Mouse (Mus musculus): ENCODE data around the gene Map4k4. TPM values are rescaled to one million over a fixed set of nuclear protein-coding genes. Genes with fewer than 3 reads are reported as not detected.
A peak's percentile ranks its signal among the peaks of the same experiment; 100 is the strongest.

Map4k4 gene
- polyA plus RNA-seq, 1 experiment from 2014 or later = 21.2 TPM

DNA sequence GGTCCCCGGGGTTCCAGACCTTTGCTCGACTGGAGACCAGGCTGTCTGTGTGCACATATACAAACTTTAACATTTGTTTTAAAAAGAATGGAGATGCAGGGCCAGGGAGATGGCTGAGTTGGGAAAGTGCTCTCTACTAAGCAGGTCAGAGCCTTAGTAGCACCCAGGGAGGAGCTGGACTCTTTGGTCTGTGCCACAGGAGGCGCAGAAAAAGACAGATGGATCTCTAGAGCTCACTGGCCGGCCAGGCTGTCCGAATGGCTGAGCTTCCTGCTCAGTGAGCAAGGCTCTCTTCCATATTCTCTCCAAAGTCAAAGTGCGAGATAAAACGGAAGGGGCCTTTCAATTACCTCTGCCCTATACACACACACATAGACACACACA lies 33.6 kb upstream of the Map4k4 start:
- H3K4me3 ChIP-seq (ENCODE audit: low read depth, low read length) = no peak overlapping the region
- TF ChIP-seq EP300 (IDR thresholded peaks at IDR 0.05) = no peak
- no peak for TF ChIP-seq CTCF (IDR thresholded peaks at IDR 0.05)
- WGBS = 72% methylated on average over 7 of the region's 7 CpGs
- no peaks in the 10 kb centered on the region for H3K27me3 ChIP-seq (replicated peaks; ENCODE audit: insufficient read depth, low read length)
- H3K4me1 ChIP-seq (ENCODE audit: insufficient read depth, low read depth, low read length) = peaks cover 9% of the 10 kb centered on the region; the same call in 1 of the 2 replicates
- H3K9ac ChIP-seq (replicated peaks; ENCODE audit: low read depth) = no peak overlapping the region
- H3K9me3 ChIP-seq (ENCODE audit: low read length) = no peaks in the 10 kb centered on the region
- H3K4me2 ChIP-seq (replicated peaks; ENCODE audit: low read depth, low read length) = no peak overlapping the region
- no peaks in the 10 kb centered on the region for H3K36me3 ChIP-seq (ENCODE audit: insufficient read depth, low read length)
- DNase-seq (ENCODE audit: low spot score) (no peak), ATAC-seq (no peak)
- no peak overlapping the region for H3K27ac ChIP-seq (ENCODE audit: low read length)

DNA sequence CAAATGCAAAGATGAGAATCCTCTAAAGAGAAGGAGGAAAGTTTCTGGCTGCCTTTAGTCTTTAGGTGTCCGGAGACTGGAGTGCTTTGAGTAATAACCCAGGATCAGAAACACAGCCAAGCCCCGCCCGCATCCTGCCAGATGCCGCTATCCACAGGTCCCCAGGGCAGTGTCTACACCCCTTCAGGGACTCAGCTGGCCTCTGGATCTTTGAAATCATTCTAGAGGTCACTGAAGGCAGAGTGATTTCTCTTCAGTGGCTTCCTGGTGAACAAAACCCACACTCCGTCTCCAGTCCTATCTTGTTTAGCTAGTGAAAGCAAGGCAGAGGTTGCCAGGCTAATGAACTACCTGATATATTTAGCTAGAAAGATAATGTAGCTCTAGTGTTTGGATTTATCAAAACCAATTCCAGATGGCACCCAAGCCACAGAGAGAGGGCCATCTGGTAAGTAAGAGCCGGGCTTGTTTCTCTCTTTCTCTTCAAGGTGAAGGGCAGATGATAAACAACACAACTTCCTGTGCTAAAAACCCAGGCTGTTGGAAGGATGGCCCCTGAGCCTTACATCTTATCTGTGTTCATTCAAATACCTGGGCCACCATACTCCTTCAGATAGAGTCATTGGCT lies 32.6 kb upstream of the Map4k4 start:
- peak; percentile 15 for DNase-seq (ENCODE audit: low spot score)
- 30% methylated on average over 6 of the region's 6 CpGs for whole genome bisulfite sequencing
- ATAC-seq = peak; percentile 46

DNA sequence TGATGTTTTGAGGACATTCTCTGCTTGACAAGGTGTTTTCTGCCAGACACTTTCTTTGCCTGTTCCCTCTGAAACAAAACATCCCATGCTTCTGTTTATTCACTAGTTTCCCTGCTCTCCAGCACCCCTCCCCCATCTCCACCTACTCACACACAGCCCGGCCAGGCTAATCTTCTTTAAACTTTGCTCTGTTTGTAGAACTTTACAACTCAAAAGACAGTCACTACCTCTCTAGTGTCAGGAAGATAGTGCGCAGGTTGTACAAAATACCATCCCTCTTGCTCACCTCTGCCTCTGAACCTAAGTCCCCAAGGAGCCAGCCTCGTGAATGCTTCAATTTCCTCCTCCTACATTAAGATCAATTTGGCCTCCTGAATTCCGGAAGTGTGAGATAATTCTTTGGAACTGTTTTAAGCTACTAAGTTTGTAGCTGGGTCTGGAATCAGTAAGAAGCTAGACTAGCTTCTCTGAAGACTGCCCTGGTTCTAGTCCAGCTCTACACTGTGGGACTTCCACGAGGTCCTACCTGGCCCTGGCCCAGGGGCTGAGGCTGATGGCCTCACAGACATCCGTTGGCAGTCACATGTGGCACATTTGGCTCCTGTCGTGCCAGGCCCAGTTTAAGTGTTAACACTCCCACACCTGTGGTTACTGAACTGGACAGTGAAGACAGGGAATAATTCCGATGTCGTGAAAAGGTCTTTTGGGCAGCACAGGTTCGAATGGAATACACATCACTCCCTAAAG lies 31.7 kb upstream of the Map4k4 start:
- H3K27ac ChIP-seq (ENCODE audit: low read length) = no peak overlapping the region
- H3K4me2 ChIP-seq (replicated peaks; ENCODE audit: low read depth, low read length) = no peak overlapping the region
- 44% methylated on average over 10 of the region's 10 CpGs for WGBS
- H3K27me3 ChIP-seq (replicated peaks; ENCODE audit: insufficient read depth, low read length) = no peaks in the 10 kb centered on the region
- H3K9me3 ChIP-seq (ENCODE audit: low read length) = no peaks in the 10 kb centered on the region
- no peak overlapping the region for H3K9ac ChIP-seq (replicated peaks; ENCODE audit: low read depth)
- no peaks in the 10 kb centered on the region for H3K36me3 ChIP-seq (ENCODE audit: insufficient read depth, low read length)
- TF ChIP-seq EP300 (IDR thresholded peaks at IDR 0.05) = no peak
- H3K4me3 ChIP-seq (ENCODE audit: low read depth, low read length) = no peak overlapping the region
- no peak for DNase-seq (ENCODE audit: low spot score)
- no peak for ATAC-seq
- H3K4me1 ChIP-seq (ENCODE audit: insufficient read depth, low read depth, low read length) = peaks cover 9% of the 10 kb centered on the region; the same call in 1 of the 2 replicates

More for the DNA sequence above, 32.6 kb upstream of the Map4k4 start:
- no peak for TF ChIP-seq EP300 (IDR thresholded peaks at IDR 0.05)
- no peak for TF ChIP-seq CTCF (IDR thresholded peaks at IDR 0.05)
- Histone ChIP-seq H3K27me3 (replicated peaks; ENCODE audit: insufficient read depth, low read length) (no peaks in the 10 kb centered on the region), H3K4me2 (replicated peaks; ENCODE audit: low read depth, low read length) (no peak overlapping the region), H3K36me3 (ENCODE audit: insufficient read depth, low read length) (no peaks in the 10 kb centered on the region), H3K9me3 (ENCODE audit: low read length) (no peaks in the 10 kb centered on the region), H3K27ac (ENCODE audit: low read length) (no peak overlapping the region), H3K4me1 (ENCODE audit: insufficient read depth, low read depth, low read length) (peaks cover 9% of the 10 kb centered on the region; the same call in 1 of the 2 replicates), H3K9ac (replicated peaks; ENCODE audit: low read depth) (no peak overlapping the region), H3K4me3 (ENCODE audit: low read depth, low read length) (no peak overlapping the region)

DNA sequence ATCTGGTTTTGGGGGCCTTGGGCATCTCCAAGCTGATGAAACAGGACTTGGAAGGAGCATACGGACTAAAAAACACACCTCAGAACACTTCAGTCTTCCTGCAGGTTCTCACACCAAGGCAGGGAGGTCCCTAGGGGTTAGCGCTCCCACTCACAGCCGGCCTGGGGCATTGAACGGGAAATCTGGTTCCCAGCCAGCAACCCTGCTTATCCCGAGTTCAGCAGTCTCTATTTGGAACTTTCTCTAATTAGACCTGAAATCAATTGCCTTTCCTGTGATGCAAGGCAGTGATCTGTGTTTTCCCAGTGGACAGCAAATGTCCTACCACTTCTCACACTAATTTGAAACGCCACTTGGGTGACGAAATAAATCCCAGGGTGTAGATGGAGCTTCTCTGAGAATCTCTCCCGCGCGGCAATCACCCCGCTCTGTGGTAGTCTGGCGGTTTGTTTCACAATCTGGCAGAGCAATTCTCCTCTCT lies 31.0 kb upstream of the Map4k4 start:
- ATAC-seq (no peak), DNase-seq (ENCODE audit: low spot score) (no peak)
- Histone ChIP-seq H3K4me2 (replicated peaks; ENCODE audit: low read depth, low read length) (no peak overlapping the region), H3K27ac (ENCODE audit: low read length) (no peak overlapping the region), H3K9me3 (ENCODE audit: low read length) (no peaks in the 10 kb centered on the region), H3K27me3 (replicated peaks; ENCODE audit: insufficient read depth, low read length) (no peaks in the 10 kb centered on the region), H3K4me1 (ENCODE audit: insufficient read depth, low read depth, low read length) (peaks cover 9% of the 10 kb centered on the region; the same call in 1 of the 2 replicates), H3K4me3 (ENCODE audit: low read depth, low read length) (no peak overlapping the region), H3K36me3 (ENCODE audit: insufficient read depth, low read length) (no peaks in the 10 kb centered on the region), H3K9ac (replicated peaks; ENCODE audit: low read depth) (no peak overlapping the region)
- no peak for TF ChIP-seq CTCF (IDR thresholded peaks at IDR 0.05)
- no peak for TF ChIP-seq EP300 (IDR thresholded peaks at IDR 0.05)
- WGBS = 67% methylated on average over 12 of the region's 12 CpGs

DNA sequence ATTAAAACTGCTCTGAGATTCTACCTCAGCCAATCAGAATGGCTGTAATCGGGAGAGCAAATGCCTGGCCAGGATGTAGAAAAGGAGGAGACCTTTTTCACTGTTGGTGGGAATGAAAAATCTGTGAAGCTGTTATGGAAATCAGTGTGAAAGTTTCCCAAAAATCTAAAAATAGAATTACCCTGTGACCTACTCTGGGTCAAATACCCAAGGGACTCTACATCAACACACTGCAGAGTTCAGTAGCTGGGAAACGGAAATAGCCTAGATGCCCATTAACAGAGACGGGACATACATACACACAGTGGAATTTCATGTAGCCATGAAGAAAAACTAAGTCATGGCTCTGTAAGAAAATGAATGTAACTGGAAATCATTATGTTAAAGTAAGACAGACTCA lies 22.7 kb upstream of the Map4k4 start:
- Histone ChIP-seq H3K4me3 (ENCODE audit: low read depth, low read length) (no peak overlapping the region), H3K9me3 (ENCODE audit: low read length) (no peaks in the 10 kb centered on the region), H3K4me1 (ENCODE audit: insufficient read depth, low read depth, low read length) (no peaks in the 10 kb centered on the region), H3K9ac (replicated peaks; ENCODE audit: low read depth) (no peak overlapping the region), H3K36me3 (ENCODE audit: insufficient read depth, low read length) (no peaks in the 10 kb centered on the region), H3K4me2 (replicated peaks; ENCODE audit: low read depth, low read length) (no peak overlapping the region), H3K27me3 (replicated peaks; ENCODE audit: insufficient read depth, low read length) (no peaks in the 10 kb centered on the region), H3K27ac (ENCODE audit: low read length) (no peak overlapping the region)
- no peak for DNase-seq (ENCODE audit: low spot score)
- 59% methylated on average over 3 of the region's 3 CpGs for WGBS
- no peak for TF ChIP-seq EP300 (IDR thresholded peaks at IDR 0.05)
- TF ChIP-seq CTCF (IDR thresholded peaks at IDR 0.05) = no peak
- no peak for ATAC-seq

DNA sequence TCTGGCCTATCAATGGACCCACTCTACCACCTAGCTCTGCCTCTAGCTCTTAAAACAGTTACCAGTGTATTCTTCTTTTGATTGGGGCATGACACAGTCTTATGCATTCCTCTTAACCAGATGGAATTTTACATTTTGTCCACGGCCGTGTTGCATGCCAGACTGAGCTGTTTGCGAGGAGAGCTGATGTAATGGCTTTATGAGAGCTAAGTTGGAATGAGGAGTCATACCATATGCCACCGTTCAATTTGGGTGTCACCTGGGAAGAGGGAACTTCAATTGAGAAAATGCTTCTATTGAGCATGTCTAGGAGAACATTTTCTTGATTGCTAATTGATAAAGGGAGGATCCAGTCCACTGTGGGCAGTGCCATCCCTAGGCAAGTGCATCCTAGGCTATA lies 18.2 kb upstream of the Map4k4 start:
- TF ChIP-seq CTCF (IDR thresholded peaks at IDR 0.05) (no peak), EP300 (IDR thresholded peaks at IDR 0.05) (no peak)
- Histone ChIP-seq H3K4me1 (ENCODE audit: insufficient read depth, low read depth, low read length) (no peaks in the 10 kb centered on the region), H3K4me2 (replicated peaks; ENCODE audit: low read depth, low read length) (no peak overlapping the region), H3K36me3 (ENCODE audit: insufficient read depth, low read length) (no peaks in the 10 kb centered on the region), H3K4me3 (ENCODE audit: low read depth, low read length) (no peak overlapping the region), H3K9me3 (ENCODE audit: low read length) (no peaks in the 10 kb centered on the region), H3K9ac (replicated peaks; ENCODE audit: low read depth) (no peak overlapping the region), H3K27me3 (replicated peaks; ENCODE audit: insufficient read depth, low read length) (no peaks in the 10 kb centered on the region), H3K27ac (ENCODE audit: low read length) (no peak overlapping the region)
- ATAC-seq (no peak), DNase-seq (ENCODE audit: low spot score) (no peak)
- 72% methylated on average over 4 of the region's 4 CpGs for WGBS

Measured in lung, postnatal 0 days (tissue).